Mouse (Mus musculus): Measurements from ENCODE around the gene Ltb. TPM values are rescaled to one million over a fixed set of nuclear protein-coding genes. Genes with fewer than 3 reads are reported as not detected.
A peak's percentile ranks its signal among the peaks of the same experiment; 100 is the strongest.

Gene Ltb
- polyA plus RNA-seq, 1 experiment from 2014 or later = 0.78 TPM

DNA sequence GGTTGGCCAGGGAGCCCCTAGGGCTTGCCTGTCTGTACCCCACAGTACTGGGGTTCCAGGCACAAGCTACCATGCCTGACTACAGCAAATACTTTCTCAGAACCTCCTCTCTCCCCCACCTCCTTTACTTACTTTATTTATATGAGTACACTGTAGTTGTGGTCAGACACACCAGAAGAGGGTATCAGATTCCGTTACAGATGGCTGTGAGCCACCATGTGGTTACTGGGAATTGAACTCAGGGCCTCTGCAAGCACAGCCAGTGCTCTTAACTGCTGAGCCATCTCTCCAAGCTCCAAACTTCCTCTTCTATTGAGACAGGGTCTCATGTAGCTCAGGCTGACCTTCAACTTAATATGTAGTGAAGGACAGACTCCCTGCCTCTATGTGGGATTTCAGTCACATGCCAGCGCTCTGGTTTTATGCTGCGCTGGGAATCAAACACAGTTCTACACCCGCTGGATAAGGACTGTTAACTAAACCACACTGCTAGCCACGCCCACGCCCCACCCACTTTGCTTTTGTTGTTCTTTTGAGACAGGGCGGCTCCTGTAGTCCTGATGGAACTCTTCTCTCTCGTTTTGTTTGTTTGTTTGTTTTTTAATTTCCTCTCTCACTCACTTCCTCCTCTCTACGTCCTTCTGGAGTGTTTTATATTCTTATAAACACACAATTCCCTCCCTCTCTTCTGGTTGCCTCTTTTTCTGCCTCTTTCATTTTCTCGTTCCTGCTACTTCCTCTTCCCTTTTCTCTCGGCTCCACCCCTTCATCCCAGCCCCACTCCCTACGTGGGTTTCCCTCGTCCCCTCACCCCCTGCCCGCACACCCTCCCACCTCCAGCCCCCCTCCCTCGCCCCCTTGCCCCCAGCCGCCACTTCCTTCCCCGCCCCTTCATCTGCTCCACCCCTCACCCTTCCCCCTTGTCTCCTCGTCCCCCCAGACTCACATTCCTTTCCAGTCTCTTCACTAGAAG lies 8.3 kb upstream of the Ltb start:
- Histone ChIP-seq H3K4me3 (ENCODE audit: low read depth, low read length) (peak overlapping the region; percentile 58), H3K9me3 (ENCODE audit: control insufficient read depth, low read length) (no peaks in the 10 kb centered on the region), H3K36me3 (ENCODE audit: control insufficient read depth, insufficient read depth, low read length) (no peaks in the 10 kb centered on the region), H3K27me3 (replicated peaks; ENCODE audit: control insufficient read depth, insufficient read depth, low read length) (no peaks in the 10 kb centered on the region), H3K27ac (ENCODE audit: low read depth, low read length) (peak overlapping the region; percentile 81), H3K4me2 (peak overlapping the region; percentile 67), H3K4me1 (replicated peaks; ENCODE audit: control insufficient read depth, insufficient read depth, low read length) (peaks cover 14% of the 10 kb centered on the region), H3K9ac (ENCODE audit: low read depth, low read length) (peak overlapping the region; percentile 60)
- peak; percentile 67; the same call in 1 of the 2 replicates for ATAC-seq (replicated peaks; ENCODE audit: low FRiP score)
- peak; percentile 75 for DNase-seq (ENCODE audit: low spot score)
- WGBS = under 1% methylated on average over 18 of the region's 18 CpGs

DNA sequence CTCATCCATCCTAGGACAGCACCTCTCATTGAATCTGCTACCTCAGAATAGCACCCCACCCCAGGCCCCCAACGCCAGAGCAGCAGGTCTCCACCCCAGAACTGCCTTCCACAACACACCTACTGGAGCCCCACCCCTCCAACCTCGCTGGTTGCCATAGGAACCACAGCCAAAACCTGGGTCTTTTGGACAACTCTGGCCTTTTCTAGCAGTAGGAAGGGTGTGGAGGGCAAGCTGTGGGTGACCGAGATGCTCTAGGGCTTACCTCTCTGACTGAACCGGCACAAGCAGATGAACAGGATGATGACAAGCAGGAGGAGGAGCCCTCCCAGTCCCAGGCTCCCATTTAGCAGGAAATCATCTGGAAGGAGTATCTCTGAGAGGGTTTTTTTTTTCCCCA lies 7.6 kb upstream of the Ltb start:
- Histone ChIP-seq H3K9me3 (ENCODE audit: control insufficient read depth, low read length) (no peaks in the 10 kb centered on the region), H3K4me1 (replicated peaks; ENCODE audit: control insufficient read depth, insufficient read depth, low read length) (peaks cover 14% of the 10 kb centered on the region), H3K4me2 (peak overlapping the region; percentile 67), H3K9ac (ENCODE audit: low read depth, low read length) (peak overlapping the region; percentile 60), H3K27ac (ENCODE audit: low read depth, low read length) (peak overlapping the region; percentile 81), H3K27me3 (replicated peaks; ENCODE audit: control insufficient read depth, insufficient read depth, low read length) (no peaks in the 10 kb centered on the region), H3K4me3 (ENCODE audit: low read depth, low read length) (peak overlapping the region; percentile 58), H3K36me3 (ENCODE audit: control insufficient read depth, insufficient read depth, low read length) (no peaks in the 10 kb centered on the region)
- WGBS = 3% methylated on average over 4 of the region's 4 CpGs
- ATAC-seq (replicated peaks; ENCODE audit: low FRiP score) (no peak; the same call in 1 of the 2 replicates), DNase-seq (ENCODE audit: low spot score) (no peak)

- Histone ChIP-seq H3K4me1 (replicated peaks; ENCODE audit: control insufficient read depth, insufficient read depth, low read length) (peaks cover 14% of the 10 kb centered on the region), H3K4me2 (peak overlapping the region; percentile 67; the same call in 1 of the 2 replicates), H3K27ac (ENCODE audit: low read depth, low read length) (peak overlapping the region; percentile 81; the same call in 1 of the 2 replicates)
These were observed 6.9 kb upstream of the Ltb start for GRCm38 (mm10) chr17:35187345-35187744.

GRCm38 (mm10) chr17:35187959-35188610 lies 6.2 kb upstream of the Ltb start, which contains the start of gene Lst1:
Gene Lst1 (minus strand): TSS chr17:35188439.
- Histone ChIP-seq H3K27me3 (replicated peaks; ENCODE audit: control insufficient read depth, insufficient read depth, low read length) (no peaks in the 10 kb centered on the region), H3K9ac (ENCODE audit: low read depth, low read length) (0 out of 2 replicates have a peak within 1 kb of the TSS, but pooled peaks have one; percentile 30), H3K4me2 (peak within 1 kb of the TSS; percentile 67), H3K4me3 (ENCODE audit: low read depth, low read length) (peak within 1 kb of the TSS; percentile 5; the same call in 1 of the 2 replicates), H3K27ac (ENCODE audit: low read depth, low read length) (peak within 1 kb of the TSS; percentile 81), H3K4me1 (replicated peaks; ENCODE audit: control insufficient read depth, insufficient read depth, low read length) (peaks cover 14% of the 10 kb centered on the region), H3K36me3 (ENCODE audit: control insufficient read depth, insufficient read depth, low read length) (no peaks in the 10 kb centered on the region), H3K9me3 (ENCODE audit: control insufficient read depth, low read length) (no peaks in the 10 kb centered on the region)
- ATAC-seq (replicated peaks; ENCODE audit: low FRiP score) (no peak), DNase-seq (ENCODE audit: low spot score) (no peak)
- WGBS = 50% methylated on average over 7 of the region's 7 CpGs

More at GRCm38 (mm10) chr17:35187345-35187744, 6.9 kb upstream of the Ltb start:
- H3K4me3 ChIP-seq (ENCODE audit: low read depth, low read length) = peak overlapping the region; percentile 5; the same call in 1 of the 2 replicates
- ATAC-seq (replicated peaks; ENCODE audit: low FRiP score) (no peak), DNase-seq (ENCODE audit: low spot score) (no peak)
- no peaks in the 10 kb centered on the region for H3K9me3 ChIP-seq (ENCODE audit: control insufficient read depth, low read length)
- 67% methylated on average over 4 of the region's 4 CpGs for WGBS
- no peaks in the 10 kb centered on the region for H3K27me3 ChIP-seq (replicated peaks; ENCODE audit: control insufficient read depth, insufficient read depth, low read length)
- H3K36me3 ChIP-seq (ENCODE audit: control insufficient read depth, insufficient read depth, low read length) = no peaks in the 10 kb centered on the region
- no peak overlapping the region for H3K9ac ChIP-seq (ENCODE audit: low read depth, low read length)

DNA sequence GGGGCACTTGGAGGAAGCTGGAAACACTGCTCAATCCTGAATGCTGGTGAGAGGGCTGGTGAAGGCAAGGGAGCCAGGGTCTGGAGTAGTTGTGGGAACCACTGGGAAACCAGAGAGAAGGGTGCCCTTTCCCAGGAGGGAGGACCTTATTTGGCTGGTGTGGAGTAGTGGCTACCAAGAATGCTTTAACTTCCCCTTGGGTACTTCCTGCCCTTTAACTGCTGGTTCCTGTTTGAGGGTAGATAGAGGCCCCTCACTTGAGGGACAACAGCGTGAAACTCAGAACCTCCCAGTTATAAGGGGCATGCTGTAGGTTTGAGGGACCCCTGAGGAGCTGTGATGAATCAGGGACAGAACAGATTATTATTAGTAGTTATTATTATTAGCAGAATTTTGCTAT lies 5.1 kb upstream of the Ltb start:
- Histone ChIP-seq H3K27ac (ENCODE audit: low read depth, low read length) (peak overlapping the region; percentile 68; the same call in 1 of the 2 replicates), H3K4me3 (ENCODE audit: low read depth, low read length) (no peak overlapping the region), H3K4me1 (replicated peaks; ENCODE audit: control insufficient read depth, insufficient read depth, low read length) (peaks cover 19% of the 10 kb centered on the region), H3K27me3 (replicated peaks; ENCODE audit: control insufficient read depth, insufficient read depth, low read length) (peaks cover under 1% of the 10 kb centered on the region; the same call in 1 of the 2 replicates), H3K4me2 (peak overlapping the region; percentile 39), H3K9me3 (ENCODE audit: control insufficient read depth, low read length) (no peaks in the 10 kb centered on the region), H3K9ac (ENCODE audit: low read depth, low read length) (0 out of 2 replicates have a peak overlapping the region, but pooled peaks have one; percentile 30), H3K36me3 (ENCODE audit: control insufficient read depth, insufficient read depth, low read length) (no peaks in the 10 kb centered on the region)
- ATAC-seq (replicated peaks; ENCODE audit: low FRiP score) (no peak), DNase-seq (ENCODE audit: low spot score) (no peak)
- WGBS = 50% methylated on average over 1 of the region's 1 CpGs

DNA sequence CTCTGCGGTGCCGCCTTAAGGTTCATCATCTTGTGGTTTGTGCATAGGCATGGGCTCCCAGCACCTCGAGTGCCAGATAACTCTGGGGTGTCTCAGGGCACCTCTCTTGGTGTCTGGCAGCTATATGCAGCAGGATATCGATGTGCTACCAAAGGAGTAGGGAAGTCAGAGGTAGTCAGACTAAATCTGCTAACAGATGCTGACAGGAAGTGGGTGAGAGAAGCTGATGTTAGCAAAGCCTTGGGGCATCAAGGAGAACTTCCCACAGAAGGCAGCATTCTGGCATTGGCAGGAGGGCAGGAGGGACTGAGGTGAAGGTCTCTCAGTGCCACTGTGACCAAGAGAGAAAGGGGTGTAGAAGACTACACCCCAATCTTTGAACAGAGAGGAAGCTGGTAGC lies 4.1 kb upstream of the Ltb start:
- H3K4me2 ChIP-seq = peak overlapping the region; percentile 39
- no peaks in the 10 kb centered on the region for H3K9me3 ChIP-seq (ENCODE audit: control insufficient read depth, low read length)
- H3K27me3 ChIP-seq (replicated peaks; ENCODE audit: control insufficient read depth, insufficient read depth, low read length) = peaks cover 10% of the 10 kb centered on the region
- peak overlapping the region; percentile 5; the same call in 1 of the 2 replicates for H3K4me3 ChIP-seq (ENCODE audit: low read depth, low read length)
- peak overlapping the region; percentile 68; the same call in 1 of the 2 replicates for H3K27ac ChIP-seq (ENCODE audit: low read depth, low read length)
- no peak for DNase-seq (ENCODE audit: low spot score)
- no peak for ATAC-seq (replicated peaks; ENCODE audit: low FRiP score)
- H3K9ac ChIP-seq (ENCODE audit: low read depth, low read length) = peak overlapping the region; percentile 14; the same call in 1 of the 2 replicates
- H3K4me1 ChIP-seq (replicated peaks; ENCODE audit: control insufficient read depth, insufficient read depth, low read length) = peaks cover 28% of the 10 kb centered on the region
- no peaks in the 10 kb centered on the region for H3K36me3 ChIP-seq (ENCODE audit: control insufficient read depth, insufficient read depth, low read length)
- WGBS = 38% methylated on average over 4 of the region's 4 CpGs

GRCm38 (mm10) chr17:35191723-35192122 lies 2.5 kb upstream of the Ltb start:
- peaks cover 22% of the 10 kb centered on the region for H3K4me1 ChIP-seq (replicated peaks; ENCODE audit: control insufficient read depth, insufficient read depth, low read length)
- no peak overlapping the region for H3K9ac ChIP-seq (ENCODE audit: low read depth, low read length)
- no peaks in the 10 kb centered on the region for H3K36me3 ChIP-seq (ENCODE audit: control insufficient read depth, insufficient read depth, low read length)
- WGBS = 56% methylated on average over 2 of the region's 2 CpGs
- peaks cover 18% of the 10 kb centered on the region for H3K27me3 ChIP-seq (replicated peaks; ENCODE audit: control insufficient read depth, insufficient read depth, low read length)
- no peak overlapping the region for H3K4me3 ChIP-seq (ENCODE audit: low read depth, low read length)
- DNase-seq (ENCODE audit: low spot score) (no peak), ATAC-seq (replicated peaks; ENCODE audit: low FRiP score) (no peak)
- H3K9me3 ChIP-seq (ENCODE audit: control insufficient read depth, low read length) = no peaks in the 10 kb centered on the region
- no peak overlapping the region for H3K27ac ChIP-seq (ENCODE audit: low read depth, low read length)
- no peak overlapping the region for H3K4me2 ChIP-seq

GRCm38 (mm10) chr17:35192924-35193323 lies 1.3 kb upstream of the Ltb start:
- Histone ChIP-seq H3K36me3 (ENCODE audit: control insufficient read depth, insufficient read depth, low read length) (no peaks in the 10 kb centered on the region), H3K27me3 (replicated peaks; ENCODE audit: control insufficient read depth, insufficient read depth, low read length) (peaks cover 18% of the 10 kb centered on the region), H3K27ac (ENCODE audit: low read depth, low read length) (no peak overlapping the region), H3K9me3 (ENCODE audit: control insufficient read depth, low read length) (no peaks in the 10 kb centered on the region), H3K4me3 (ENCODE audit: low read depth, low read length) (no peak overlapping the region), H3K9ac (ENCODE audit: low read depth, low read length) (no peak overlapping the region), H3K4me2 (no peak overlapping the region), H3K4me1 (replicated peaks; ENCODE audit: control insufficient read depth, insufficient read depth, low read length) (peaks cover 22% of the 10 kb centered on the region)
- no peak for DNase-seq (ENCODE audit: low spot score)
- ATAC-seq (replicated peaks; ENCODE audit: low FRiP score) = no peak
- 68% methylated on average over 5 of the region's 5 CpGs for WGBS

Data from liver, embryonic 11.5 days (tissue).